Mouse (Mus musculus) naive thymus-derived CD4-positive, alpha-beta T cell, adult 2 months (primary cell): Measurements from ENCODE around the gene Ric8b.

ENCODE experiments used
- DNase-seq: peaks from one replicate; pipeline ENCODE4 v3.0.0-alpha.2; 2011; ENCODE audit warnings: low read depth

Gene Ric8b

GRCm38 (mm10) chr10:85007861-85008840 is 90.7 kb downstream of the Ric8b start:
- DNase-seq: no peak

- DNase-seq: no peak
These were observed 93.7 kb downstream of the Ric8b start for GRCm38 (mm10) chr10:85011066-85011465.

- DNase-seq: peak; percentile 59
These were observed 96.0 kb downstream of the Ric8b start for GRCm38 (mm10) chr10:85013464-85013863.

- no peak for DNase-seq
These were observed 96.6 kb downstream of the Ric8b start for GRCm38 (mm10) chr10:85013924-85014428.

- DNase-seq: no peak
These were observed 97.1 kb downstream of the Ric8b start for GRCm38 (mm10) chr10:85014456-85014976.

GRCm38 (mm10) chr10:85022647-85023312 is 105.4 kb downstream of the Ric8b start:
- DNase-seq: no peak

- DNase-seq: no peak
These were observed 105.9 kb downstream of the Ric8b start for GRCm38 (mm10) chr10:85023313-85023666.

- no peak for DNase-seq
These were observed 108.5 kb downstream of the Ric8b start for GRCm38 (mm10) chr10:85025799-85026424.

- no peak for DNase-seq
These were observed 110.3 kb downstream of the Ric8b start for GRCm38 (mm10) chr10:85027619-85028175.

- no peak for DNase-seq
These were observed 117.8 kb downstream of the Ric8b start for GRCm38 (mm10) chr10:85035131-85035725.

GRCm38 (mm10) chr10:85038147-85038546 is 120.7 kb downstream of the Ric8b start:
- no peak for DNase-seq

- no peak for DNase-seq
These were observed 121.4 kb downstream of the Ric8b start for GRCm38 (mm10) chr10:85038852-85039251.

GRCm38 (mm10) chr10:85044191-85044711 is 126.8 kb downstream of the Ric8b start:
- DNase-seq: no peak

GRCm38 (mm10) chr10:85044732-85045720 is 127.6 kb downstream of the Ric8b start:
- DNase-seq: peak; percentile 54

- DNase-seq: peak; percentile 76
These were observed 129.2 kb downstream of the Ric8b start for GRCm38 (mm10) chr10:85046585-85046984.

GRCm38 (mm10) chr10:85048008-85048407 is 130.6 kb downstream of the Ric8b start:
- no peak for DNase-seq

- no peak for DNase-seq
These were observed 133.3 kb downstream of the Ric8b start for GRCm38 (mm10) chr10:85050668-85051208.

- no peak for DNase-seq
These were observed 135.0 kb downstream of the Ric8b start for GRCm38 (mm10) chr10:85052451-85052850.

GRCm38 (mm10) chr10:85054876-85055275 is 137.5 kb downstream of the Ric8b start:
- no peak for DNase-seq
